Mouse (Mus musculus): ENCODE results near the gene Grik4.

- TF ChIP-seq CTCF (IDR thresholded peaks at IDR 0.05; ENCODE audit: low read depth, low read length) (no peak), POLR2A (IDR thresholded peaks at IDR 0.05; ENCODE audit: extremely low read depth, insufficient read depth, low read length) (no peak)
These were observed 448.0 kb downstream of the Grik4 start for GRCm38 (mm10) chr9:42496296-42496695.

Data from liver, adult 2 months (tissue).